Mouse (Mus musculus): ENCODE data around the gene Doc2b.

DNA sequence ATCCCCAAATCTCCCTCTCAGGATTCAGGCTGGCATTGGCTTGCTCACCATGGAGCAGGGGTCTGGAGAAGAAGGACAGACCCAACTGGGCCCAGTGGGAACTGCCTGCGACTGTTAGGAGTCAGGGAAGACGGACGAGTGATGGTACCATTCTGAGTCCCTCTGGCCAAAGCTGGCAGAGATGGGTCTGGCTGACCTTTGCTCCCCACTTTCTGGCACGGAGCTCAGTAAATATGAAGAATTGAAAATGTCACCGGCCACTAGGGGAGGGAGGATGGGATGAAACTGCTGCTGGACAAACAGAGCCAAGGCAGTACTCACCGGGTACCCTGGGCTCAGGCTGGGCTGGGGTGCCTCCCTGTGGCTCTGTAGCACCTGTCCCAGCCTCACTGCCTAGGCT is 37.2 kb upstream of the Doc2b start:
- TF ChIP-seq POLR2A (IDR thresholded peaks at IDR 0.05; ENCODE audit: low read depth, low read length) (no peak), CTCF (IDR thresholded peaks at IDR 0.05; ENCODE audit: borderline replicate concordance, insufficient read depth, low read length) (no peak)

Data from embryonic fibroblast, embryonic 13.5 days (primary cell).